Mouse (Mus musculus) liver, embryonic 12.5 days (tissue): ENCODE measurements around the gene Arpc4. TPM values are rescaled to one million over a fixed set of nuclear protein-coding genes. Genes with fewer than 3 reads are reported as not detected.
A peak's percentile ranks its signal among the peaks of the same experiment; 100 is the strongest.

Source experiments
- ATAC-seq: fragments of 200-750 bp; cut with Nextera tagmentation; 2 replicates; pipeline ENCODE4 v1.8.0; 2017; ENCODE audit warnings: moderate number of reproducible peaks, mild to moderate bottlenecking, moderate library complexity
- H3K27ac ChIP-seq: fragments of 300-500 bp; sonication (generic); 2 replicates; pipeline ENCODE4 v1.5.1; 2016; ENCODE audit warnings: mild to moderate bottlenecking
- H3K27me3 ChIP-seq: fragments of 300-500 bp; sonication (generic); replicated peaks from 2 replicates; pipeline ENCODE4 v1.6.1; 2016; ENCODE audit warnings: mild to moderate bottlenecking, moderate library complexity
- H3K36me3 ChIP-seq: fragments of 300-500 bp; sonication (generic); 2 replicates; pipeline ENCODE4 v1.6.1; 2016; ENCODE audit warnings: mild to moderate bottlenecking, moderate library complexity
- H3K4me1 ChIP-seq: fragments of 300-500 bp; sonication (generic); 2 replicates; pipeline ENCODE4 v1.6.1; 2016
- H3K4me2 ChIP-seq: fragments of 300-500 bp; sonication (generic); 2 replicates; pipeline ENCODE4 v1.6.1; 2016; ENCODE audit warnings: mild to moderate bottlenecking, moderate library complexity
- H3K4me3 ChIP-seq: fragments of 300-500 bp; sonication (generic); 2 replicates; pipeline ENCODE4 v1.5.1; 2016; ENCODE audit warnings: mild to moderate bottlenecking, moderate library complexity
- H3K9ac ChIP-seq: fragments of 300-500 bp; sonication (generic); 2 replicates; pipeline ENCODE4 v1.6.1; 2016; ENCODE audit warnings: mild to moderate bottlenecking, moderate library complexity
- H3K9me3 ChIP-seq: fragments of 300-500 bp; sonication (generic); replicated peaks from 2 replicates; pipeline ENCODE4 v1.6.1; 2016; ENCODE audit warnings: mild to moderate bottlenecking, moderate library complexity
- WGBS: fragments of 180-500 bp; shearing (Covaris S2); methylation state at CpG from one replicate; pipeline ENCODE4 v1.1.7; 2016; ENCODE audit not compliant: insufficient replicate concordance; 5-methylcytosine and 5-hydroxymethylcytosine counted together
- polyA plus RNA-seq: library from polyadenylated mRNA; unstranded; fragments of >200 nt; fragmentation: Nextera tagmentation; extraction: Ambion mirVana; gene quantifications from 2 replicates; pipeline ENCODE4 v1.2.1, GENCODE M21; 2016

Arpc4 gene
- polyA plus RNA-seq, 1 experiment from 2014 or later, result 294 TPM

- no peak within 1 kb of the TSS; the same call in 1 of the 2 replicates for H3K27ac ChIP-seq
- 17% methylated on average over 32 of the region's 32 CpGs for WGBS
- peak within 1 kb of the TSS; percentile 55 for H3K4me3 ChIP-seq
- peaks cover 48% of the 10 kb centered on the region for H3K4me1 ChIP-seq
- H3K9me3 ChIP-seq, result no peaks in the 10 kb centered on the region
- peak; percentile 76 for ATAC-seq
- H3K4me2 ChIP-seq, result peak within 1 kb of the TSS; percentile 74
- H3K9ac ChIP-seq, result peak within 1 kb of the TSS; percentile 68
- no peaks in the 10 kb centered on the region for H3K27me3 ChIP-seq
- H3K36me3 ChIP-seq, result peaks cover 18% of the 10 kb centered on the region
Observed at GRCm38 (mm10) chr6:113343177-113344092, 34.5 kb upstream of the Arpc4 start, which contains the start of gene Camk1. Camk1 (minus strand) TSS chr6:113343984.

GRCm38 (mm10) chr6:113344321-113344720 is 33.6 kb upstream of the Arpc4 start:
- 38% methylated on average over 2 of the region's 2 CpGs for WGBS
- no peak for ATAC-seq
- Histone ChIP-seq H3K27ac (no peak overlapping the region; the same call in 1 of the 2 replicates), H3K4me2 (peak overlapping the region; percentile 74), H3K9me3 (no peaks in the 10 kb centered on the region), H3K4me3 (no peak overlapping the region), H3K27me3 (no peaks in the 10 kb centered on the region), H3K9ac (peak overlapping the region; percentile 68; the same call in 1 of the 2 replicates), H3K4me1 (peaks cover 48% of the 10 kb centered on the region), H3K36me3 (peaks cover 12% of the 10 kb centered on the region)

- WGBS, result 60% methylated on average over 4 of the region's 4 CpGs
- no peak overlapping the region for H3K4me2 ChIP-seq
- H3K4me1 ChIP-seq, result peaks cover 34% of the 10 kb centered on the region
- H3K36me3 ChIP-seq, result no peaks in the 10 kb centered on the region
- no peaks in the 10 kb centered on the region for H3K9me3 ChIP-seq
- no peaks in the 10 kb centered on the region for H3K27me3 ChIP-seq
- H3K27ac ChIP-seq, result no peak overlapping the region
- H3K4me3 ChIP-seq, result no peak overlapping the region
- H3K9ac ChIP-seq, result no peak overlapping the region
- no peak for ATAC-seq
Observed at GRCm38 (mm10) chr6:113346897-113347296, 31.0 kb upstream of the Arpc4 start.

GRCm38 (mm10) chr6:113350538-113350937 is 27.4 kb upstream of the Arpc4 start:
- H3K27ac ChIP-seq, result no peak overlapping the region
- no peak overlapping the region for H3K9ac ChIP-seq
- H3K4me2 ChIP-seq, result no peak overlapping the region
- no peaks in the 10 kb centered on the region for H3K36me3 ChIP-seq
- no peak for ATAC-seq
- 0 out of 2 replicates have a peak, but pooled peaks cover under 1% of the 10 kb centered on the region for H3K27me3 ChIP-seq
- no peak overlapping the region for H3K4me3 ChIP-seq
- H3K9me3 ChIP-seq, result no peaks in the 10 kb centered on the region
- peaks cover 8% of the 10 kb centered on the region; the same call in 1 of the 2 replicates for H3K4me1 ChIP-seq

- H3K27ac ChIP-seq, result no peak overlapping the region
- 76% methylated on average over 1 of the region's 1 CpGs for WGBS
- H3K9me3 ChIP-seq, result no peaks in the 10 kb centered on the region
- no peak overlapping the region for H3K4me3 ChIP-seq
- H3K4me1 ChIP-seq, result peaks cover 8% of the 10 kb centered on the region; the same call in 1 of the 2 replicates
- H3K4me2 ChIP-seq, result no peak overlapping the region
- 0 out of 2 replicates have a peak, but pooled peaks cover 5% of the 10 kb centered on the region for H3K27me3 ChIP-seq
- H3K9ac ChIP-seq, result no peak overlapping the region
- no peaks in the 10 kb centered on the region for H3K36me3 ChIP-seq
- ATAC-seq, result no peak
Observed at GRCm38 (mm10) chr6:113351161-113351560, 26.8 kb upstream of the Arpc4 start.

- Histone ChIP-seq H3K27ac (no peak overlapping the region), H3K4me1 (peaks cover 8% of the 10 kb centered on the region; the same call in 1 of the 2 replicates), H3K4me3 (no peak overlapping the region), H3K27me3 (0 out of 2 replicates have a peak, but pooled peaks cover 5% of the 10 kb centered on the region), H3K9me3 (no peaks in the 10 kb centered on the region), H3K4me2 (no peak overlapping the region), H3K9ac (no peak overlapping the region), H3K36me3 (no peaks in the 10 kb centered on the region)
- 27% methylated on average over 10 of the region's 10 CpGs for WGBS
- no peak for ATAC-seq
Observed at GRCm38 (mm10) chr6:113351653-113352052, 26.3 kb upstream of the Arpc4 start.

GRCm38 (mm10) chr6:113352820-113353219 is 25.1 kb upstream of the Arpc4 start:
- Histone ChIP-seq H3K27ac (no peak overlapping the region), H3K9ac (no peak overlapping the region), H3K27me3 (0 out of 2 replicates have a peak, but pooled peaks cover 5% of the 10 kb centered on the region), H3K4me2 (no peak overlapping the region), H3K36me3 (no peaks in the 10 kb centered on the region), H3K4me3 (no peak overlapping the region), H3K4me1 (peaks cover 8% of the 10 kb centered on the region; the same call in 1 of the 2 replicates), H3K9me3 (no peaks in the 10 kb centered on the region)
- ATAC-seq, result no peak
- 67% methylated on average over 3 of the region's 3 CpGs for WGBS

- H3K9ac ChIP-seq, result no peak overlapping the region
- H3K36me3 ChIP-seq, result no peaks in the 10 kb centered on the region
- WGBS, result 48% methylated on average over 3 of the region's 3 CpGs
- no peak overlapping the region for H3K4me2 ChIP-seq
- no peak overlapping the region for H3K4me3 ChIP-seq
- H3K27ac ChIP-seq, result no peak overlapping the region
- 0 out of 2 replicates have a peak, but pooled peaks cover 5% of the 10 kb centered on the region for H3K27me3 ChIP-seq
- no peak for ATAC-seq
- no peaks in the 10 kb centered on the region for H3K9me3 ChIP-seq
- peaks cover 8% of the 10 kb centered on the region; the same call in 1 of the 2 replicates for H3K4me1 ChIP-seq
Observed at GRCm38 (mm10) chr6:113353696-113354095, 24.2 kb upstream of the Arpc4 start.

GRCm38 (mm10) chr6:113361476-113361875 is 16.4 kb upstream of the Arpc4 start:
- Histone ChIP-seq H3K36me3 (peaks cover 5% of the 10 kb centered on the region), H3K27me3 (no peaks in the 10 kb centered on the region), H3K4me2 (no peak overlapping the region), H3K9ac (no peak overlapping the region), H3K27ac (no peak overlapping the region), H3K4me3 (no peak overlapping the region), H3K4me1 (0 out of 2 replicates have a peak, but pooled peaks cover 3% of the 10 kb centered on the region), H3K9me3 (no peaks in the 10 kb centered on the region)
- ATAC-seq, result no peak
- WGBS, result 57% methylated on average over 4 of the region's 4 CpGs

- H3K4me2 ChIP-seq, result no peak overlapping the region
- no peak for ATAC-seq
- H3K9me3 ChIP-seq, result no peaks in the 10 kb centered on the region
- H3K27me3 ChIP-seq, result no peaks in the 10 kb centered on the region
- H3K9ac ChIP-seq, result no peak overlapping the region
- H3K27ac ChIP-seq, result no peak overlapping the region
- H3K36me3 ChIP-seq, result peaks cover 12% of the 10 kb centered on the region
- no peak overlapping the region for H3K4me3 ChIP-seq
- H3K4me1 ChIP-seq, result 0 out of 2 replicates have a peak, but pooled peaks cover 3% of the 10 kb centered on the region
- WGBS, result 80% methylated on average over 1 of the region's 1 CpGs
Observed at GRCm38 (mm10) chr6:113362241-113362640, 15.7 kb upstream of the Arpc4 start.

- no peaks in the 10 kb centered on the region for H3K27me3 ChIP-seq
- H3K4me2 ChIP-seq, result no peak overlapping the region
- 64% methylated on average over 8 of the region's 8 CpGs for WGBS
- H3K4me3 ChIP-seq, result no peak overlapping the region
- ATAC-seq, result no peak
- H3K36me3 ChIP-seq, result peaks cover 31% of the 10 kb centered on the region
- H3K27ac ChIP-seq, result no peak overlapping the region
- 0 out of 2 replicates have a peak, but pooled peaks cover 3% of the 10 kb centered on the region for H3K4me1 ChIP-seq
- no peak overlapping the region for H3K9ac ChIP-seq
- no peaks in the 10 kb centered on the region for H3K9me3 ChIP-seq
Observed at GRCm38 (mm10) chr6:113364518-113365135, 13.3 kb upstream of the Arpc4 start.

GRCm38 (mm10) chr6:113366639-113367038 is 11.3 kb upstream of the Arpc4 start:
- Histone ChIP-seq H3K4me2 (no peak overlapping the region), H3K9me3 (no peaks in the 10 kb centered on the region), H3K36me3 (peaks cover 51% of the 10 kb centered on the region), H3K4me3 (no peak overlapping the region), H3K27me3 (no peaks in the 10 kb centered on the region), H3K4me1 (0 out of 2 replicates have a peak, but pooled peaks cover 3% of the 10 kb centered on the region), H3K27ac (no peak overlapping the region), H3K9ac (no peak overlapping the region)
- WGBS, result 87% methylated on average over 6 of the region's 6 CpGs
- no peak for ATAC-seq
